Mouse (Mus musculus) heart, postnatal 14 days (tissue): ENCODE data around the gene Gh. TPM values are rescaled to one million over a fixed set of nuclear protein-coding genes. Genes with fewer than 3 reads are reported as not detected.
"Not testable (repeated sequence)": the region's sequence is repeated elsewhere in the genome, so short reads cannot be mapped to it uniquely, and the experiment has no call there.

Source experiments
- DNase-seq, 2 experiments: peaks; one replicate each; pipeline ENCODE4 v3.0.0; 2021 to 2022
- intact Hi-C: fragments of 180-260 bp; cut with DNase I; formaldehyde crosslinking; loops from one replicate; pipeline ENCODE4 v1.15.1; 2025
- long read RNA-seq, 2 experiments: library from polyadenylated mRNA; stranded (forward); transcript quantifications; one replicate each; pipeline ENCODE4 v2.0.0; 2021
- total RNA-seq, 2 experiments: library from RNA; stranded (reverse); gene quantifications; 2 replicates each; pipeline ENCODE4 v1.2.3; 2021

Gene Gh
- not detected for total RNA-seq
- long read RNA-seq, experiment 1 = 0 reads
- long read RNA-seq, experiment 2 = 0 reads

DNA sequence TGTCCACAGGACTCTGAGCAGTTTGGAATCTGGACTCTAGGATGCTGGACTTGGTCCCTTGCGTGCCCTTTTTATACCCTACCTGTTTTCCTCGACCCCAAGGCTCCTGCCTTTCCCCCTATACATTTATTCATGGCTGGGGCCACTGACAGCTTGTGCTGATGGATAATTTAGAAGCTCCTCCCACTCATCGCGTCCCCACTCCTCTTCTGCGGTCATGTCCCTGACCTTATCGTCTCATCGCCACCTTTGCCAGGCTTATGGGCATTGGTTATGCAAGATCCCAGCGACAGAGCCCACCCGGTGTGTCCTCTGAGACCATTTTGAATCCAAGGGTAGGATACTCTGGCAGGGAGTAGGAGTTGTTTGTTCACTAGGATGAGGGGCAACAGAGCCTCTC, at the start of gene Gh:
Gene Gh, minus strand, starts transcription at position 101 of the 400 bp plus-strand sequence.
- intact Hi-C loops = loop anchor here (1.0 kb wide), 3 partner anchors 24 to 91 kb away; no protein-coding TSS in a partner anchor
- no peak for DNase-seq

DNA sequence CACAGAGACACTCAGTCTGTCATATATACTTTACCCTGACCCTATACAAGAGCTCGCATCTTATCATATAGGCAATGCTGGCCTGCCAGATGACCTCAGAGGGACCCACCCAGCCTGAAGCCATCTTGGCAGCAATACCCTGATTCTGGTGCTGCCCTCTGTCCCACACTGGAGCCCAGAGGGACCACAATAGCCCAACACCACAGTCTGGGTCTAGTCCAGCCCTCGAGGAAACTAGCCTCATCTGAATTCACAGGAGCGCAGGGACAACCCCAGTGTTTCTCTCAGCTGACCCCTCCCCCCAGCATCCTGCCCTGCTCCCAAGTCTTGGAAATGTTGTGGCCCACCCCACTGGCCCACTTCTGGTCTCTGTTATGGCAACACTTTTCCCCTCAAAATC, 49.6 kb upstream of the Gh start:
- DNase-seq = no peak
- intact Hi-C loops = no loop called here

DNA sequence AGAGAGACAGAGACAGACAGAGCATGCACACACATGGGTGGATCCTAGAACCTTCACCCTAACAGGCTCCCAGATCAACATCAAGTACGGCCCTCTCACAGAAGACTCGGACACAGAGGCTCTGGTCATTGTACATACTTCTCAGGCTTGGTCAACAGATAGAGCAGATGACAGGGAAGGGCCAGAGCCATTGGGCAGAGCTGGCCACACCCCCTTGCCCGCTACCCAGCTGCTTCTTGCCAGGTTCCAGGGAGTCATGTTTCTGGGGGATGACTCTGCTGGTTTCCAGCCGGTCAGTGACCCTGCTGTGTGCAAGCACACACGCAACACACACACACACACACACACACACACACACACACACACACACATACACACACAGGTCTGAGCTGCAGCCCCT, 49.2 kb upstream of the Gh start:
- DNase-seq = no peak
- intact Hi-C loops = no loop called here

DNA sequence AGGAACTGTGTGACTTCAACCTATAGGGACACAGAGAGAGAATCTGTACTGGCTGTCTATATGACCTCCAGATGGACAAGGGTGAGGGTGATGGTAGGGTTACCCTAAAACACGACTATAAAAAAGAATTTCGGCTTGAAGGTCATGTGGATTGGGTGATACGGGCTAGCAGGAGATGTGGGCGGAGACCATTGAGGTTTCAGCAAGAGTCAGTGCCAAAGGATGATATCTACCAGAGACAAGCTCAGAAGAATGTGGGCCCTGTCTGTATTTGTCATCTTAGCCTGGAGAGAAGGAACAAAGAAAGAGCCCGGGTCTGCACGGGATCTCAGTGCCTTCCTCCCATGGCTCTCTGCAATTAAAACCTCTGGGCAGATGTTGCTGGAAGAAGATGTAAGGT, 48.1 kb upstream of the Gh start:
- intact Hi-C loops = no loop called here
- no peak for DNase-seq

DNA sequence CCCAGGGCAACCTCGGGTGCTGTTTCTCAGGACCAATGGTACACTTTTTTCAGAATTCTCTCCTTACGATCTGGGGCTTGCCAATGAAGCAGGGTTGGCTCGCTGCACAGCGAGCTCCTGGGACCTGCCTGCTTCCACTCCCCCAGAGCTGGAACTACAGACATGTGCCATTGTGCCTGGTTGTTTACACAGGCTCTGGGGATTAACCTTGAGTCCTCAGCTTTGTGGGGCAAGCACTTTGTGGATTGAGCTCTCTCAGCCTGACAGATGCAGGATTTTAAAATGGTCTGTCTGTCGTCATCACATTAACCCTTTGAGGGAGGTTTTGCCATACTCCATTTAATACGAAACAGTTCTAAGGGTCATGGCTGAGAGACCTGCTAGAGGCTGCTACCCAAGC, 43.2 kb upstream of the Gh start:
- DNase-seq = no peak
- intact Hi-C loops = no loop called here

DNA sequence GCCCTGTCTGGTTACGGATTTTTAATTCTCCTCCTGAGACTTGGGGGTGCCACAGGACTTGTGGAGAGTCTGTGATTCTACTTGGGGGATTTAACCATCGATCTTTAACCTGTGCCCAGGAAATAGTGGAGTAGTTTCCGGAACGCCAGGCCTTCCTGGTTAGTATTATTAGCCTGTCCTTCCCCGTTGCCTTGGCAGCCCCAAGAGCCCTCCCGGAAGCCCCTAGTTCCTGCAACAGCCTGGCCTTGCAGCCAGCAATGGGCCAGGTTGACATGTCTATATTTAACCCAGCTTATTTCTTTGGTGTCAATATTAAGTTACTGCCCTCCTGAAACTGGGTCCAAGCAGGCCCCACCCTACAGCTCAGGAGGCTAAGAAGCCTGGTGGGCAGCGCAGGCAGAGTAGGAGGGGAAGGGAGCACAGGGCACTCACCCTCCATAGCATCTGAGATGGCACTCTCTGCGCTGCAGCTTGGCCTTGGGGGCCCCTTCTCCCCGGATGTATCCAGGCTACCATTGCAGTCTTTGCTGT, 39.4 kb upstream of the Gh start:
- intact Hi-C loops = no loop called here
- DNase-seq = no peak

DNA sequence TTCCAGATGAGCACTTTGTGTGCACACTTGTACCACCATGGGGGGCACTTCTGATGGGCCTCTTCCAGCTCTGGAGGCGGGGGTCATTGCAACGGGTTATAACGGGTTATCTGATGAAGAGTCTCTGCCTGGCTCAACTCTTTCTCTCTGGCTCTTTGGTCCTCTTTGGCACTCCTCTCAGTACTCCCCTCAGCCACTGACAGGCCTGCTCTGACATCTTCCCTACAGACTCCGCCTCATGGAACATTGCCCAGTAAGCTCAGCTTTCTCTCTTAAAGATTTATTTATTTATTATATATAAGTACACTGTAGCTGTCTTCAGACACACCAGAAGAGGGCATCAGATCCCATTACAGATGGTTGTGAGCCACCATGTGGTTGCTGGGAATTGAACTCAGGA, 37.7 kb upstream of the Gh start:
- intact Hi-C loops = loop anchor here (2.0 kb wide), 1 partner anchor 15 kb away; no protein-coding TSS in a partner anchor
- DNase-seq = not testable (repeated sequence)

DNA sequence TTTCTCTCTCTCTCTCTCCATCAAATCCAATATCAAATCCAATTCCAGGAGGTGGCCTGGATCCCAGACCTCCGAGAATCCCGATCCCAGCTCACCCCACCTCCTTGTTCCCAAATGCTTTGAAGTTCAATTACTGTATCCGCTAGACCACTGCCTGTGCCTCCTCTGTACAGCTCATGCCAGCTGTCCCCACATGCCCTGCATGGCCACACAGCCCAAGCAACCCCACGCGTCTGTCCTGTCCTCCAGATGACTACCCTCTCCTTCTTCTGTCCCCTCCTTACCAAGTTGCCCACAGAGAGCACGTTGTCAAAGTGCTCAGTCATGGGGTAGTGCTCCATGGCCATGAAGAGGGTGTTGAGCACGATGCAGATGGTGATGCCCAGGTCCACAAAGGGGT, 37.2 kb upstream of the Gh start:
- DNase-seq = no peak
- intact Hi-C loops = loop anchor here (2.0 kb wide), 1 partner anchor 16 kb away; no protein-coding TSS in a partner anchor

DNA sequence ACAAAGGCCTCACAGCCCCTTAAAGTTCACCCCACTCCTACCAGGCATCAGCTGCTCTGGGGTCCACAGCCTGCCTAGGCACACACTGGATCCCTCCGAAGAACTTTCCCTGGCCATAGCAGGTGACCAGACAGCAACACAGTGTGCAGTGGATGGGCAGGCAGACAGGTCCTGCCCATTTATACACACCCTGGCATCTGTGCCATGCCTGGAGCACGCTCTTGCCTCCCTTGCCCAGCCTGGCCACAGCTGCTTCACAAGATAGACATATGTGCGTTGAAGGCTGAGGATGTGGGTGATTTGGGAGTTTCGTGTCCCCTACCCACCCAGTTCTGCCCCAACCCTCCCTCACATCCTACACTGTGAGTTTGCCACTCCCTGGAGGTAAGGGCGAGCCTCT, 36.4 kb upstream of the Gh start:
- intact Hi-C loops = loop anchor here (2.0 kb wide), 1 partner anchor 17 kb away; no protein-coding TSS in a partner anchor

DNA sequence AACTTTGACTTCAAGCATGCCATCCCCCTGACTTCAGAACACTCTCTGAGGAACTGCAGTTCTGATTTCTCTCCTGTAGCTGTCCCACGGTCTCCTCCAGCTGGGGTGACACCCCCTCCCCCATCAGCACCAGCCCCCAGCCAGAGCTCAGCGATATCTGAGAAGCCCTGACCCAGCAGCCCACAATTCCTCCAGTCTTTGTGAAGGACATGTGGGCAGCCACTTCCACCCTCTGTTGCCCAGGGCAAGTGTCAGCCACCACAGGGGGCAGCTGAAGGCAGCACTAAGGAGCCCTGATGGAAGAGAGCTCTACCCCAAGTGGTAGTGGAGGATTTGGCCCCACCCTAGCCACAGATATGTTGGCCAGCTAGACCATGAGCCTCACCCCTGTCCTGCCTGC, 32.4 kb upstream of the Gh start:
- intact Hi-C loops = no loop called here
- DNase-seq = no peak

More for the DNA sequence above, 36.4 kb upstream of the Gh start:
- no peak for DNase-seq

DNA sequence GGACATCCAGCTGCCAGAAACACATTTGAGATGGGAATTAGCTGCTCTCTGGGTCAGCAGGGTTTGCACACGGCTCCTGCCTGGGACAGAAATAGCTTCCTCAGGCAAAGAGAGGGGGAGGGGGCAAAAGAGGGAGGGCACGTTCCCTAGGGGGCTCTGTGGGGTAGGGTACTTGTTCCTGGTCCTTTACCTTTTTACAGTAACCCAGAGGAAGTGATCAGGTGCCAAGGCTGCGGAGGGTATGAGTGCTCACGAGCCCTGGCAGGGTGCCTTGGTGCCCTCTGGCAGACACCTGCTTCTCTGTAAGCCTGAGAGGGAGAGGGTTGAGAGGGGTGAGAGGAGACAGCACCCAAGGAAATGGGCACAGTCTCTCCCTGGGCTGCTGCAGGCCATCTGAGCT, 30.8 kb upstream of the Gh start:
- intact Hi-C loops = no loop called here
- peak in 1 of 2 experiments; percentile 32 for DNase-seq

DNA sequence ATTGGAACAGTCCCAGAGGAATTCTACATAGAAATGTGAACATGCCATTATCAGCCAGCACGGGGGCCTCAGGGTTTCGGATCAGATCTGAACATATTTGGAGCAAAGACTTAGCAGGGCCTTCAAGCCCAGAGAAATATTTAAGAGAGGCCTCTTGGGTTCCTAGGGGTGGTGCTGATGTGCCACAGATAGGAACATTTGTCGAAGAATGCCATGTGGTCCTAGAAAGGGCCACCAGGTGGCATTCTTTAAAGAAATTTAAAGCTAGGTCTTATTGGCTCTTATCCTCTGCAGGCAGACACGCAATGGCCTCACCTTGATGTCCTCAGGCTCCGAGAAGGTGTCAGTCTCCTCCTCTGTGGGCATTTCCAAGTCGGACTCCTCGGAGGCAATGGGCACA, 28.0 kb upstream of the Gh start:
- DNase-seq = peak in 1 of 2 experiments; percentile 52
- intact Hi-C loops = loop anchor here (1.0 to 2.0 kb wide), 2 partner anchors 37 to 63 kb away; no protein-coding TSS in a partner anchor

DNA sequence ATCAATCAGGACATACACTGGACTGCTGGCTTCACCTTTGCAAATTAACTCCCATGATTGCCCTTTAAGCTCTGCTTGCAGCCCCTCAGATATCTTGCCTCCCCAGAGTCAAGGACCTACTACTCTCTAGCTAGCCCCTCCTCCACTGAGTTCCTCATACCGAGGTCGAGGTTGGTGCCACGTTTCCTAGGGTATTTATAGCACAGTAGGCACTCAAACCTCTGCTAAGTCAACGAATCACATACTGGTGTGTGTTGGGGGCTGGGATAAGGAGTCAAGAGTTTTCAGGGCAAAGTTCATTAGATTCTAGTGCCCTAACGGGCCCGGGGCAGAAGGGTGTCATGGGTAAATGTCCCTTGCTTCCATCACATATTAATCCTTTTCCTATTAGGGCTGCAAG, 27.5 kb upstream of the Gh start:
- peak in 1 of 2 experiments; percentile 36 for DNase-seq
- intact Hi-C loops = loop anchor here (1.0 to 2.0 kb wide), 2 partner anchors 37 to 64 kb away; no protein-coding TSS in a partner anchor

DNA sequence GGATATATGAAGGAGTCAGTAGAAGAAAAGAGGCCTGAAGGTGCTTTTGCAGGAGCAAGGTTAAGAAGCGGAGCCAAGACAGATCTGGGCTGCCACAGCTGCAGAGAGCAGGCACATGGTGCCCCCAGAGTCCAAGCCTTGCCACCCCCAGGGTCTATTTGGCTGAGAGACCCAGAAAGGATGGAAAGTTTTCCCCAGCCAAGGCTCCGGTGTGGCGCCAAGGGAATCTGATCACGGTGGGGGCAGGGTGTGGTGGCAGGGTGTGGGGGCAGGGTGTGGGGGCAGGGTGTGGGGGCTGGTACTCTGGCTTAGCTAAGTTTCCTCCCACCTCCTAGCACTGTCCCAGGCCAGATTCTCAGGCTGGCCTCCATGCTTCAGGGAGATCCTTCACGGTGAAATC, 26.9 kb upstream of the Gh start:
- intact Hi-C loops = loop anchor here (2.0 kb wide), 1 partner anchor 64 kb away; no protein-coding TSS in a partner anchor
- no peak for DNase-seq

DNA sequence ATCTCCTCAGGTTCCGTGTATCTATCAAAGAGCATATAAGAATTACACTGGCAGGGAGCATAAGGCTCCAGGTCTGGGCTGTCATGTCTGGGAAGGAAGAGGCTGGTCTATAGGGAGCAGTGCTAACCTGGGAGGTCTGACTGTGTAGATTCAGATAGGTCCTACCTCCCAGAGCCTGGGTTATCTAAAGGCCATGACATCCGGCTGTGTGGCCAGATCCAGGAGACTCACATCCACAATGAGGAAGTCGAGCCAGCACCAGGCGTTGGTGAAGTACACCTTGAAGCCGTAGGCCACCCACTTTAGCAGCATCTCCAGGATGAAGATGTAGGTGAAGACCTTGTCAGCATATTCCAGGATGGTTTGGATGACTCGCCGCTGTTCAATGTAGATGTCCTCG, 24.8 kb upstream of the Gh start:
- no peak for DNase-seq
- intact Hi-C loops = loop anchor here (2.0 kb wide), 1 partner anchor 70 kb away; the partner anchor contains the start of genes Ftsj3 and Psmc5

DNA sequence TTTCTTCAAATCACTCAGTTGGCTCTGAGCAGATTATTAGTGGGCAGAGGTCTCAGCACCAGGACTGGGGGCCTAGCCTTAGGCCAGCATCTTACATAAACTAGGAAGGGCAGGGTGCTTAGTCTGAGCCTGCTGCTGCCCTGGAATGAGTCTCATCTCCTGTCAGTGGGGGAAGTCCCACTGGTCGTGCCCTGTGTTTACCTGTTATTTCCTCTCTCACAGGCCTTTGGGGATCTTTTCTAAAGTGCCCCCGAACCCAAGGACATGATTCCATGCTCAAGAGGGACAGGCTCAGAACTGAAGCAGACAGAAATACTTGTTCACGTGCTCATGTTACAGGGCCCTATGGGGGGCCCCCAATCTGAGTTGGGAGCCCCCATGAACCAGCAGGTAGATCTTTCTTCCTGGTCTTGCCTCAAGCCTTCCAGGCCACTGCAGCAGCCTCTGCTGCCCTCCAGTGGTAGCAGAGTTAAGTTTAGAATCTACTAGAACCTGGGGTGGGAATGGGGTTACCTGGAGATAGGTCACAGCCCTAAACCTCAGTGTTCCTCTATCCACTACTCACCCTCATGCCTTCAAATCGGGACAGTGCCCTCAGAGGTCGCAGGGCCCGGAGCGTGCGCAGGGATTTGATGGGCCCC, 24.0 kb upstream of the Gh start:
- peak; percentile 68 to 85 for DNase-seq
- intact Hi-C loops = loop anchor here (1.0 to 2.0 kb wide), 2 partner anchors 23 to 69 kb away; partner anchors contain the start of genes Ftsj3 and Psmc5

DNA sequence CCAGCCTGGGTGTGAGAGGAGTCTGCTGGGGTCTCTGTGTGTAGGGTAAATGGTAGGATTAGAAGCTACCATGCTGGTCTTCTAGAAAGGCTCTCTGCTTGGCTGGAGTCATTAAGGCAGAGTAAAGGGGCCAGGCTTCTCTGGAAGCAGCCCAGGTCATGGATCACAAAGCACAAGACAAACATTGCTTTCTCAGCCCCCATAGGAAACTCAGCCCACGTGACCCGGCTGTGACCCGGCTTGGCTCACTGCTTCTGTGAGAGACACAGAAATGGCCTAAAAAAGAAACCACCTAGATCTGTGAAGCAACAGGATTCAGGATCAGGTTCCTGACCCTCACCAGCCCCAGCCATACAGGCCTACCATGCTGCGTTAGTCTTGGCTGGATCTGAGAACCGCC, 23.2 kb upstream of the Gh start:
- DNase-seq = no peak
- intact Hi-C loops = loop anchor here (1.0 kb wide), 1 partner anchor 23 kb away; no protein-coding TSS in a partner anchor

DNA sequence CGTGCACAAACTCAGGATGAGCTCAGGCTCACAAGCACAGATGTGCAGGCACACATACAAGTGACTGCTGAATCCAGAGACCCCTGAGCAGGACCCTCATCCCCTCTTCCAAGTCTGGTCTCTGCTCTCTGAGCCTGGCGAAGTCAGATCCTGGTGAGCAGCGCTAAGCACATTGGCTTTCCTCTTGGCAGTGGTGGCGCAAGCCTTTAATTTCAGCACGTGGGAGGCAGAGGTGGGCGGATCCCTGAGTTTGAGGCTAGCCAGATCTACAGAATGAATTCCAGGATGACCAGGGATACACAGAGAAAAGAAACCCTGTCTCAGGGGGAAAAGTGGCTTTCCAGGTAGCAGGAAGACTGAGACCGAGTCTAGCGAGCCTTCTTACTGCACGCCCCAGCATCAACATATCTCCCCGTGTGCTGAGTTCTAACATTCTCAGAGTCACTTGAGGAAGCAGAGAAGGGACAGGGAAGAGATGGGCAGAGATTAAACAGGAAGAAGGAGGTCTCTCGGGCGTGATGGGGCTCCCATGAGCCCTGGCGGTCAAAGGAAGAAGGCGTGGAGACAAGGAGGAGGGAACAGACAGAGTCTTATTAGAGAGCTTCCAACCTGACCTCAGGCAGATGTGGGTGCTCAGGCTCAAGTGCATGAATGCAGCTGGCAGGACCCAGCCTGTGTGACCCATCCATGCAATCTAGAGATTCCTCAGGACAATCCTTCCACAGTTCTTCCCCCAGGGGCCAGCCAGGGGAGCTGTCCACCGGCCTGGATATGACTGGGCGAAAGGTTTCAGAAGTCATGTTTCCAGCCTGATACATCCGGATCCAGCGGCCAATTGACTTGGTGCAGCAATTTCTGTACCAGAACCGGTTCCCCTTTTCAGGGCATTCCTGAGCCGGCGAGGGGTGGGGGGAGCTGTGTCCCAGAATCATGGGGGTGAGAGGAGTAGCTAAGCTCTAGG, 17.0 kb upstream of the Gh start:
- intact Hi-C loops = no loop called here
- DNase-seq = no peak

DNA sequence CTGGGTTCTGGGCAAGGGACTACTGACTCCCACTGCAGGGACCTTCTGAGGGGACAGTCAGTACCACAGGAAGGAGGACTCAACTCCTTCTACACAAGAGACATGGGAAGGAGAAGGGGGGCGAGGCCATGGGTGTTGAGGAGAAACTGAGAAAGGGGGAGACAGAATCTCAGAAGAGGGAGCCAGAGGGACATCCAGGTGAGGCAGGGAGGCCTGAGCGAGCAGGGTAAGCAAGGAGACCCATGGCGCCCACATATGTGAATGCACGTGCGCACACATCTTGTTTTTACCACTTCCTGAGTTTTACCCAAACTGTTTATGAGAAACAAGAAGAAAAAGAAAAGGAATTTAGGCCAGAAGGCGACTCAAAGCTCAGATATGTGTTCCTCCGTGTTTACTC, 16.1 kb upstream of the Gh start:
- intact Hi-C loops = no loop called here
- no peak for DNase-seq

DNA sequence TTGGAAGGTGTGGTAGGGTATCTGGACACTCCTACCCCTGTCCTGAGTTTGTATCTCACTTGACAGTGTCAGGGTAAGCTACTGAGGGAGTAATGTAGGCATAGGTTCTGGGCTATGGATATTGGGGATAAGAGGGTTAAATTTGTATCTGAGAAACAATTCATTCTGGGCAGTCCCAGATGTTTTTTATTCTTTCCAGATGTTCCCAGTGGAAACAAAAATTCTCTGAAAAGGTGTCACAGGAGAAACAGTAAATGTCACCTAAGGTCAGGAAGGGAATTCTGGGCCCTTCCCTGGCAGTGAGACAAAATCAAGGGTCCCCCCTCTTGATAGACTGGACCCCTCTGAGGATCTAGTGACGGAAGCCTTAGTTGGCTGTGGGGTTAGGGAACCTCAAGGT, 14.8 kb upstream of the Gh start:
- DNase-seq = no peak
- intact Hi-C loops = no loop called here

DNA sequence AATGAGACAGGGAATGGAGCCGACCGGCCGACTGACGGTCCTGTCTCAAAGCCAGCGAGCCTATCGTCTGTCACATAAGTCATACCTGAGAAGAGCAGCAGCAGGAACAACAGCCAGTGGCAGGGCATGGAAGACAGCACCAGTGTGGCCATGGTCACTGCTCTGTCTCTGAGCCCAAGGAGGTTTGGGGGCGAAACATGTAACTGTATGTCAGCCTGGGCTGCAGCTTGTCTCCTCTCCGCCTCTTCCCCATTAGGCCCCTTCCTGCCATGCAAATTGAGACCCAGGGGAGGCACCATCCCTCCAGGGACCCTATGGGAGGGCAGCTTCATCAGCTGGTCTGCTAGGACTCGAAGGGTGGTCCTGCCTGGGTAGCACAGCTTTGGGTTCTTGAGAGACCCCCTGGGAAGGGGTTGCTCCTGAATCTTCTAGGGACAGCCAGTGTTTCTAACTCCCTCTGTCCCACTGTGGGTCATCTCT, 12.7 kb upstream of the Gh start, which contains the start of gene Cd79b:
Gene Cd79b, minus strand, starts transcription at position 430 of the 480 bp plus-strand sequence.
- DNase-seq = no peak

More for the DNA sequence above, 12.7 kb upstream of the Gh start, which contains the start of gene Cd79b:
- intact Hi-C loops = no loop called here
